Mouse (Mus musculus) adrenal gland, adult (tissue): Measurements from ENCODE around the gene Cxcl15.
A peak's percentile ranks its signal among the peaks of the same experiment; 100 is the strongest.
"Not testable (repeated sequence)": the region's sequence is repeated elsewhere in the genome, so short reads cannot be mapped to it uniquely, and the experiment has no call there.

ENCODE experiments used
- DNase-seq, 2 experiments: peaks; one replicate each; pipeline ENCODE4 v3.0.0; 2022 to 2023; ENCODE audit warnings: low spot score in 1 of 2; ENCODE audit not compliant: inconsistent age in 2 of 2

Gene Cxcl15

DNA sequence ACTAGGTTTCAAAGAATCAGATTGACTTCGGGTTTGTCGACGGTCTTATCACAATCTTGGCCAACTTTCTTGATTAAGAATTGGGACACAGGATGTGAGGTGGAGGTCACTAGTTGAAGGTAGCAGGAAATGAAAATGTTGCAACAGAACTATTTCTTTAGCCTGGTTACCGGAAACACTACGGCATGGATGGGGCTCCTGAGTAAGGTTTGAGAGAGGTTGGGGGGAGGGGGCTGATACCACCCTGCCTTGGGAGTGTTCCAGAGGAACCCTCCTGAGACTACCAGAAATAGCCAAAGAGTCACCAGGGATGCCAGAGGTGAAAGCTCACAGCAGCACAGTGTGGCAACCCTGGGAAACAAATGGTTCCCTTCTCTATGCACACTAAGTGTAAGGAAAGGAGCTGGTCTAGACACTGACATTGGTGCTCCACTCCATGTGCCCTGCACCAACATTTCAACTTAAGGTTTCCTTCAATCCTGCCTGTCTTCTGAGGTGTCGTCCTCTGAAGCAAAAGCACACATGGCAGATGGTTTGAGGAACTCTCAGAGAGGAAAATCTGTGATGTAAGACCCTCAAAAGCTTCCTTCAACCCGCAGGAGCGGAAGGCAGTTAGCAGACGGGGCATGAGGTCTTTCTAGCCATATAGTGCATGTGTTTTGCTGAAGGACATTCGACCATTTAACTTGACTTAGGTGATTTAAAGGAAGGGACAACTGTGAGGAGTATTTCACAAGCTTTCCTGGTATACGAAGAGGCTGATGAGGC, 4.8 kb upstream of the Cxcl15 start:
- peak in 1 of 2 experiments; percentile 70 for DNase-seq

DNA sequence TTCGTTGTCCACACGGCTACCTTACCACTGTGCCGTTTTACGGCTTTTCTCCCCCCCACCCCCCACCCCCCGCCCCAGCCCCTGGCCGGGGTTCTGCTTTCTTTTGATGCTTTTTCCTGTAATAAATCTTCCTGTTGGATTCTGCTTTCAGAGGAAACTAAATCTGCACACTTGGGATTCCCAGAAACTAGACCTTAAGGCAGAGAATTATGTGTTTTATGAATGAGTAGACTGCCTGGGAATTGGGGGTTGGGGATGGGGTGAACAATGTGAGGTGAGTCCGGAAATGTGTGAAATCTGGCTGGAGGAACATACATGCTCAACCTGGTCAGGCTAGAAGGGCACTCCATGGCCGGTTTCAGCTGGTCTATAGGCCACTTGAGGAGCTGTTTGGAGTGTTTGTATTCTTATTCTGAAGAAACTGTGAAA, 4.2 kb upstream of the Cxcl15 start:
- DNase-seq, result no peak

DNA sequence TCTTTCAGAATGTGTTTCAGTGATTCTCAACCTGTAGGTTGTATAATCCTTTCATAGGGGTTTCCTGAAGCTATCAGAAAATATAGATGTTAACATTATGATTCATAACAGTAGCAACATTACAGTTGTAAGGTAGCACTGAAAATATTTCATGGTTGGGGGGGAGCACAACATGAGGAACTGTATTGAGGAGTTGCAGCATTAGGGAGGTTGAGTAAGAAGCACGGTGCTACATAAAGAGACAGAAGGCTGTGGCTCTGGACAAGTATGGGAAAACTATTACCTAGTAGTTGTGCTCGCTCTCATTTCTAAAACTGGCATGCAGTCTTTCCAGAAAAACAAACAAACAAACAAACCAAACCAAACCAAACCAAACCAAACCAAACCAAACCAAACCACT, 1.1 kb downstream of the Cxcl15 start:
- not testable (repeated sequence) for DNase-seq

DNA sequence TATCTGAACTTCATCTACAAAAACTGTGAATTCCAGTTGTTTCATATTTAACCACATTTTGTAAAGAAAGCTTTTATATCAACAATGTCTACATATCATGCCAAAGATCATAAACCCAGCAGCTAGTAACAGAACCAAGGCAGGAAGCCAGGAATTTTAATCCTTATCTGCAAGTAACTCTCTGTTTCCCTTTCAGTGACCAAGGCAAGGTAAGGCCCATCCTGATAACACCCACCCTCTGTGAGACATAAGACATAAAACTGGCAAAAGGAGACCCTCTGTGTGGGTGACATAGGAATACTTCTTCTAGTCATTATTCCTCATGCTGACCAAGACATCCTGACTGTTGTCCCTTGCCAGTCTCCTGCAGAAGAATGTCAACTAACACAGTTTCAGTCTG, 10.2 kb downstream of the Cxcl15 start:
- no peak for DNase-seq

DNA sequence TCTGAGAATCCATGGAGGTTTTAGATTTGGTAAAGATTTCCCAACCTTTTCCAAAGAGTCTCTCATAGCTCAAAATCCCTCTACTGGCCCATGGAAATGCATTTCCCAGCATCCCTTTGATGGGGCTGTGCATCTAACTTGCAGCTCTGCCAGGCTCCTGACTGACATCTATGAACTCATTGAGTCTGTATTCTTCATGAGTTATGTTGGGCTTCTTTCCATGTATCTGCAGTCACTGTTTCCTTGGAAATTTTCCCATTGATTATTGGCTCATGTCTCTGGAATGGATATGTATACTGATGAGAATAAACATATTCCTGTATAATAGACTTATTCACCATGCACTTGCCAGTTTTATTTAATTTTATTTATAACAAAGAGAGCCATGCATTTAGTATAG, 11.7 kb downstream of the Cxcl15 start:
- no peak for DNase-seq

DNA sequence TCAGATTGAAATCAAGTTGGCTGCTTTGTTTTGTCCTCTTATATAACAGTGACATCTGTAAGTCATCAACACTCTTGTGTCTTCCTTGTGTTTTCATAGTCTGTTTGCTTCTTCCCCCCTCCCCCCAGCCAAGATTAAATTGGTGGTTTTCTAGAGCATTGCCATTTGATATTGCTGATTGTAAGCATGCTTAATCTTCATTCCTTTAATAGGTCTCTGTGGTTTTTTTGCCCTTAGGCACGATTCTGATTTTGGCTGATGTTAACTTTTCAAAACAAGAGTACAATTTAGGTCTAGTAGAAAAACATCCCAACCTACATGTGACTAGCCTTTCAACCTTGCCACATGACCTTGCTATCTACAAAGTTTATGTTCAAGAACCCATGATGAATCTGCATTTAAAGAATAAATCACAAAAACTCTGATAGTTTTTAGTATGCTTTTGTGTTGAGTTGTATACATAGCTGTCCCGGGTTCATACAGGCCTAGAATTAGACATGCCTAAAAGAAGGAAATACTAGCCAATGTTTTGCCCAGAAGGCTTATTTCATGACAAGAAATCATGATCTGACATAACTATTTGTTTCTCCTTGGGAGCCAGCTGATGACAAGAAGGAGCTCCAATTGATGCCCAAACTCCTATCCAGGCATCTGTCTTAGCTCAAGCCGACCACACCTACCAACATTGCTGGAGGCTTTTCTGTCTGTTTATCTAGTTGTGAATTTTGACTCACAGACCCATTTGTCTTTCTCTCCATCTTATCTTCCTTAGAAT, 13.0 kb downstream of the Cxcl15 start:
- no peak for DNase-seq

DNA sequence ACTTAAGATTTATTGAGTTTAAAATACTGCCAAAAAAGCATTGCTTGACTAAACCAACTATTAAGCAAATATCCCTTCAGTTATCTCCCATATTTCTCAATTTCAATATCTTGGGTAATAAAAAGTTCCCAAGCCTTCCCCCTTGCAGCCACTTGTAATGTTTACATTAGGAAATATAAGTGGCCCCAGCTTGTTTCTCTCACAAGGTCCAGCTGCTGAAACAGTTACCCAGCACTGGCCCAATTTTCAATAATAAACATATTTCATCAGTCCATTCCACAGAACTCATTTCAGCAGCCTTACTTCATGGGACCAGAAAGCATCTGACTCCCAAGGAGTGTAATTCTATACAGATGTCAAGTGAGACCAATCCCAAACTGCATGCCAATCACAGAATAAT, 25.4 kb downstream of the Cxcl15 start:
- DNase-seq, result no peak

DNA sequence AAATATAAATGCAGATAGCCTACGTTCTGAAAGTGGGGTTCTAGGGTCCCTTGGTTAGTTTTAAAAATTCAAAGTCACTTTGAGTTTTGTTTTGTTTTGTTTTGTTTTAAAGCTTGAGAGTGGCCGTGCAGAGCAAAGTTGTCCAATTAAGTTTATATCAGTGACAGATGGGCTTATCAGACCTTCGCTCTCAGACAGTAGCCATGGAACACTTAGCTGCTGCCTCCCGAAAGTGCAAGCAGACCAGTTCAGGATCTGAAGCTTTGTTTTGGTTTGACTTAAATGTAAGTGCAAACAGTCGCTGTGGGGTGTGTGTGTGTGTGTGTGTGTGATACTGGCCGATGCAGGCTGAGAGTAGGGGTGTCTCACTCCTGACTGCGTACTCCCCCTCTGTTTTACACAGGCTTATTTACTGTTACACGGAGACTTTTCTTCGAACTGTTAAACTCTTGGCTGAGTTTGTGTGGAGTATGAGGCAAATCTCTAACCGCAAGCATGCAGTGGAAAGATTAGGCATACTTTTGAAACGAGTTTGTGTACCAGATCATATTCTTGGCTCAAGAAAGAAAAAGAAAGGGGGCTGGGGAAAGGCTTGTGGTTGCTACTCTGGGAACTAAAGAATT, 37.9 kb downstream of the Cxcl15 start:
- no peak for DNase-seq

DNA sequence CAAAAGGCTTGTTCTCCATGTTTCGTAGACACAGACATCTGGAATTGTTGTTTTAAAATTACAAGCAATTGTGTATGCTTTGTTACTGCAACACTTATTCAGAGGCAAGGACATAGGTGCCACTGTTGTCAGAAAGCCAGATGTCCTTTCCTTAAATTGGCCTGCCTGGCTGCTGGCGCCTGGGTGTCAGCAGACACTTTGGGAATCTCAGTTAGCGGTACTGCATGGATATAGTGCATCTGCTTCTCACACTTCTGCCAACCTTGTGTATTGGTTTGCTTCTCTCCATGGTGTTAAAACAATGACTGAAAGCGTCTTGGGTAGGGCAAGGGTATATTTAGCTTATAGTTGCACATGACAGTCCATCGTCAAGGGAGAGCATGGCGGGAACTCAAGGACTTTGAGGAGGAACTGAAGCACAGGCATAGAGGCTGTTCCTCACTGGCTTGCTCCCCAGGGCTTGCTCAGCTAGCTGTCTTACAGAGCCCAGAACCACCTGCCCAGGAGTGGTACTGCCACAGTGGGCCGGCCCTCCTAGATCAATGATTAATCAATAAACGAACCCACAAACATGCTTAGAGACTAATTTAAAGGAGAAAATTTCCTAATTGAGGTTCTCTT, 38.5 kb downstream of the Cxcl15 start:
- DNase-seq, result no peak

DNA sequence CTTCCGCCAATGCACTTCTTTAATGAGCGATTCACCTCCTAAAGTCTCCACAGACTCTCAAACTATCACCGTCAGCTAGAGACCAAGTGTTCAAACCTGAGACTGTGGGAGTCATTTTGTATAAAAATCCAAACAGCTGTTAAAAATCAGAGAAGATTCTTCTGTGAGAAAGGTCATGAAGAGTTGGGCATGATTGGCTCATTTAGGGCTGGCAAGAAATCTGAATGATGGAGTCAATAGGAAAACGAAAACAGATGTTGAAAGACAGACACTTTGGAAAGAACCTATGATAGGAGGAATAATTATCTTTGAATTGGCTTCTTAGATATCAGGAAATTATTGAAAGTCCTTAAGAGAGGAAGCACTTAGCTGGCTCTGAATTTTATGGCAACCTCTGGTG, 40.1 kb downstream of the Cxcl15 start:
- no peak for DNase-seq

DNA sequence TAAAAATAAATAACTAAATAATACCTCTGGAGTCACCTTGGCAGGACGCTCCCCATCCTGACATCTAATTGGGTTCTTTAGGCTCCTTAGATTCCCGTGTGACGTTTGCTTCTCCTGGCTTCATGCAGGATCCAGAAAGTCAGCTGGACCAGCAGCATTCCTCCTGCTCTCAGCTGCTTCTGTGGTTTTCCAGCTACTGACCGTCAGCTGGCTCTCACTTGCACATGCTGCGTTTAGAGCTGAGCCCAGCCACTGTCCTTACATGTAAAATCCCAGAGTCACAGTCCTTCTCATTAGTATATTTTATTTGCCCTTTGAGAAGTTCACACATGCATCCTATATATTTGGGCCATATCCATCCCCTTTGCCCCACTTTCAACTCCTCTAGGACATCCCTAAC, 44.2 kb downstream of the Cxcl15 start:
- DNase-seq, result no peak

DNA sequence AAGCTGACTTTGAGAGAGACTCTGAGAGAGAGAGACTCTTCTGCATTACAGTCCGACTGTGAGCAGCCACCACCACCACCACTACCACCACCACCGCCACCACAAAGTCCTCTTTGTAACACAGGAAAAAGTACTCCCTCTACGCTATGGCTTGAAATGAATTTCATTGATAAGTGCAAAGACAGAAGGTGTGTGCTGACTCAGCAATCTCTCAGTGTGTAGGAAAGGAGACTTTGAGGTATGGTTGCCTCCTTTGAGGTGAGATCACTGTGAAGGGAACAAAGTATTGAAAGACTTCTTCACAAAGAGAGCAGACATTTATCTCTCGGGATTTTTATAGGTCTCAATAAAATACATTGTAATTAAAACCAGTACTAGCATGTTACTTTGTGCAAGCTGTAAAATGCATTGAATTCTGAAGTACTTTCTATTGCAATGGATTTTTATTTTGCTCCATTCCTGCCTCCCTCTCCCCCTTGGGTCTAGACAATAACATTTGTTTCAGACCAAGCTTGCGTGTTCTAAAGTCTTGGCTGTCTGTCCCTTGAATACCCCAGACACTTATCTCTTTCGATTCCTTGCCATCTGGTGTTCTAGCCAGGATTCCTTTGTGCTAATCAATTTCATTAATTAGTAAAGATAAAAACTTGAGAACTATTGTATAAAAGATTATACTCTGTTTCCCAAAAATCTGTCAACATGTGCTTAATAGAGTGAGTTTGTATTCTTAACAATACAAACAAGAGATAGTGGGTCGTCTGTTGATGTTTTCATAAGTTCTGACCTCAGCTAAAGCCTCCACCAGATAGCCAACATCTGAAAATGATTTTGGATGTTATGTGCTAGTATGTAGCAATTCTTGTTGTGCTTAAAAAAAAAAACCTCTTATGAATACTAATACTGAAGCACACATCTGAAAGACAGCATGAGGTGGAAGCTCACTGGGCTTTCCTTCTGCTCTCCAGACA, 46.9 kb downstream of the Cxcl15 start:
- no peak for DNase-seq

DNA sequence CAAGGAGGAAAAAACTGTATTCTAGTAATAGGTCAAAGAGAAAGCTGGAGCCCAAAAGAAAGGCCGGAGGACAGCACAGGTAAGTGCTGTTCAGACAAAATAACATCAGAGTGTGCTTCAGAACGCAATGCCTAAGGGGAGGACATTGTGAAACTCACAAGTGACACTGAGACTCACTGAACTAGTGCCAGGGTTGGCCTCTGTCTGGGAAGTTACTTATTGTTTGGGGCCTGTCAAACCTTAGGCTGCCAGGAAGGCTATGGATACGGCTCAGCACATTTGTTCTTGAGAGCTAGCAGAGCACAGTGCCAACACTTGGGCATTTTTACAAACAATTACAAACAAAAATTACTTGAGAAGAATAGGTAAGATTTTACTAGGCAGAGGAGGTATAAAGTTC, 49.6 kb downstream of the Cxcl15 start:
- DNase-seq, result no peak

DNA sequence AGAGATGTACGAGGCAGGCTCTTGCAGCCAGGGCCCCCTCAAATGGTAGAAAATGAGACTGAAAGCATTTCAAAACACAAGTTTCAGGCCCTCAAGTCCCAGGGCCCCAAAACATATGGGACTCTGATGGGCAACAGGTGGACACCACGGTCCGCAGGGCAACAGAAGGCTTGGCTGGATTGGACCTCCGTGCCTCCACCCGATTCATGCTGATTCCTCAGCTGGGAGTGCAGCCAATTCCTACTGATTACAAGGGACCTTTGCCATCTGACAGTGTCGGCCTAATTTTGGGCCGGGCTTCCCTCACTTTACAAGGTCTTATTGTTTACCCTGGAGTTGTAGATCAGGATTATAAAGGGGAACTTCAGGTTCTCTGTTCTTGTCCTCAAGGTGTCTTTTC, 55.8 kb downstream of the Cxcl15 start:
- not testable (repeated sequence) for DNase-seq

DNA sequence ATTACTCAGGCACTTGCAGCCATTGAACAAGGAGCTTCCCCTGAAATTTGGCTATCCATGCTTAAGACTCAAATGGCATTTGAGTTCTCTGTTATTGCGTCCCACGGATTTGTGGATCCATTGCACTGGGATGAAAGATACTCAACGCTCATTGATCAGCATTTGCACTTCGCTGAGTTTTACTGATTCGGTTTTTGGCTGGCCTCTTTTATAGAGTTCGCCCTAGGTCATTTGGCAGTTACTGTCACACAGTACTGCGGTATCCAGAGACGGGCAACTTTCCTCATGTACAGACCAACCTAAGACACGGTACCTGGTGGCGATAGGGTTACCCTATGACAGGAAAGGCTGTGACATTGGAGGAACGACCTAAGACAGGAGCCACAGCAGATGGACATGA, 57.1 kb downstream of the Cxcl15 start:
- not testable (repeated sequence) for DNase-seq
